Mouse (Mus musculus) stomach, postnatal 0 days (tissue): Measurements from ENCODE around the gene Apobec1. TPM values are rescaled to one million over a fixed set of nuclear protein-coding genes. Genes with fewer than 3 reads are reported as not detected.

Source experiments
- ATAC-seq: fragments of 200-750 bp; cut with Nextera tagmentation; 2 replicates; pipeline ENCODE4 v1.8.0; 2017; ENCODE audit not compliant: low FRiP score, low TSS enrichment
- DNase-seq: peaks from one replicate; pipeline ENCODE4 v3.0.0-alpha.2; 2016; ENCODE audit warnings: low spot score
- H3K27ac ChIP-seq: fragments of 300-500 bp; sonication (generic); replicated peaks from 2 replicates; pipeline ENCODE4 v1.5.1; 2014; ENCODE audit warnings: mild to moderate bottlenecking, control low read depth
- H3K27me3 ChIP-seq: fragments of 300-500 bp; sonication (generic); 2 replicates; pipeline ENCODE4 v1.6.1; 2014; ENCODE audit warnings: low read length; ENCODE audit not compliant: control insufficient read depth, insufficient read depth
- H3K36me3 ChIP-seq: fragments of 300-500 bp; sonication (generic); 2 replicates; pipeline ENCODE4 v1.6.1; 2014; ENCODE audit warnings: low read length, mixed read lengths; ENCODE audit not compliant: control insufficient read depth, insufficient read depth
- H3K4me1 ChIP-seq: fragments of 300-500 bp; sonication (generic); replicated peaks from 2 replicates; pipeline ENCODE4 v1.6.1; 2014; ENCODE audit warnings: antibody characterized with exemption; ENCODE audit not compliant: control insufficient read depth, insufficient read depth
- H3K4me2 ChIP-seq: fragments of 300-500 bp; sonication (generic); replicated peaks from 2 replicates; pipeline ENCODE4 v1.6.1; 2014; ENCODE audit warnings: low read depth, mild to moderate bottlenecking, control low read depth, moderate library complexity
- H3K4me3 ChIP-seq: fragments of 300-500 bp; sonication (generic); 2 replicates; pipeline ENCODE4 v1.5.1; 2014; ENCODE audit warnings: low read depth, low read length, control low read depth
- H3K9ac ChIP-seq: fragments of 300-500 bp; sonication (generic); 2 replicates; pipeline ENCODE4 v1.6.1; 2014; ENCODE audit warnings: mild to moderate bottlenecking, low read length, control low read depth, mixed read lengths
- H3K9me3 ChIP-seq: fragments of 300-500 bp; sonication (generic); 2 replicates; pipeline ENCODE4 v1.6.1; 2016; ENCODE audit warnings: low read length; ENCODE audit not compliant: control insufficient read depth
- CTCF ChIP-seq: IDR thresholded peaks from 2 replicates; pipeline ENCODE4 v1.5.1; 2016; ENCODE audit warnings: antibody characterized with exemption, low read depth, mild to moderate bottlenecking, moderate library complexity
- EP300 ChIP-seq: optimal IDR thresholded peaks from 2 replicates; pipeline ENCODE3; 2016; ENCODE audit warnings: antibody characterized with exemption
- WGBS: fragments of 180-500 bp; shearing (Covaris S2); extraction: QIAGEN DNeasy Blood & Tissue Kit; methylation state at CpG from one replicate; pipeline ENCODE4 v1.1.7; 2014; 5-methylcytosine and 5-hydroxymethylcytosine counted together
- polyA plus RNA-seq: library from polyadenylated mRNA; unstranded; fragments of >200 nt; fragmentation: Nextera tagmentation; extraction: Ambion mirVana; gene quantifications from 2 replicates; pipeline ENCODE4 v1.2.1, GENCODE M21; 2015

Gene Apobec1
- polyA plus RNA-seq, 1 experiment from 2014 or later = 7.8 TPM

GRCm38 (mm10) chr6:122571617-122571959, 30.7 kb downstream of the Apobec1 start:
- TF ChIP-seq CTCF = no peak
- TF ChIP-seq EP300 = no peak
- no peaks in the 10 kb centered on the region for H3K27me3 ChIP-seq
- H3K36me3 ChIP-seq = no peaks in the 10 kb centered on the region
- ATAC-seq = no peak
- no peak overlapping the region for H3K4me3 ChIP-seq
- H3K27ac ChIP-seq = no peak overlapping the region
- DNase-seq = no peak
- H3K9me3 ChIP-seq = no peaks in the 10 kb centered on the region
- no peaks in the 10 kb centered on the region for H3K4me1 ChIP-seq
- WGBS = 60% methylated on average over 3 of the region's 3 CpGs
- no peak overlapping the region for H3K4me2 ChIP-seq
- H3K9ac ChIP-seq = no peak overlapping the region

GRCm38 (mm10) chr6:122570695-122571616, 31.3 kb downstream of the Apobec1 start:
- DNase-seq (no peak), ATAC-seq (peak; percentile 84)
- no peak overlapping the region for H3K9ac ChIP-seq
- no peaks in the 10 kb centered on the region for H3K4me1 ChIP-seq
- no peak for TF ChIP-seq EP300
- no peak overlapping the region for H3K27ac ChIP-seq
- H3K4me2 ChIP-seq = no peak overlapping the region
- WGBS = 50% methylated on average over 8 of the region's 8 CpGs
- no peaks in the 10 kb centered on the region for H3K36me3 ChIP-seq
- H3K9me3 ChIP-seq = no peaks in the 10 kb centered on the region
- H3K4me3 ChIP-seq = no peak overlapping the region
- H3K27me3 ChIP-seq = no peaks in the 10 kb centered on the region

GRCm38 (mm10) chr6:122569762-122570161, 32.5 kb downstream of the Apobec1 start:
- no peak overlapping the region for H3K27ac ChIP-seq
- DNase-seq = no peak
- no peaks in the 10 kb centered on the region for H3K36me3 ChIP-seq
- H3K4me2 ChIP-seq = no peak overlapping the region
- 64% methylated on average over 1 of the region's 1 CpGs for WGBS
- H3K4me1 ChIP-seq = no peaks in the 10 kb centered on the region
- H3K9ac ChIP-seq = no peak overlapping the region
- no peaks in the 10 kb centered on the region for H3K9me3 ChIP-seq
- no peak overlapping the region for H3K4me3 ChIP-seq
- no peak for ATAC-seq
- H3K27me3 ChIP-seq = no peaks in the 10 kb centered on the region
- no peak for TF ChIP-seq CTCF
- TF ChIP-seq EP300 = no peak

GRCm38 (mm10) chr6:122569113-122569512, 33.1 kb downstream of the Apobec1 start:
- ATAC-seq = no peak
- H3K36me3 ChIP-seq = no peaks in the 10 kb centered on the region
- H3K4me2 ChIP-seq = no peak overlapping the region
- H3K4me1 ChIP-seq = no peaks in the 10 kb centered on the region
- no peak overlapping the region for H3K9ac ChIP-seq
- 67% methylated on average over 5 of the region's 5 CpGs for WGBS
- H3K27ac ChIP-seq = no peak overlapping the region
- TF ChIP-seq CTCF = no peak
- no peak for TF ChIP-seq EP300
- H3K4me3 ChIP-seq = no peak overlapping the region
- no peak for DNase-seq
- no peaks in the 10 kb centered on the region for H3K9me3 ChIP-seq
- H3K27me3 ChIP-seq = no peaks in the 10 kb centered on the region

GRCm38 (mm10) chr6:122565070-122565784, 37.0 kb downstream of the Apobec1 start:
- Histone ChIP-seq H3K4me3 (no peak overlapping the region), H3K9me3 (no peaks in the 10 kb centered on the region), H3K27ac (no peak overlapping the region), H3K4me1 (no peaks in the 10 kb centered on the region), H3K36me3 (no peaks in the 10 kb centered on the region), H3K4me2 (no peak overlapping the region), H3K27me3 (no peaks in the 10 kb centered on the region), H3K9ac (no peak overlapping the region)
- DNase-seq (no peak), ATAC-seq (peak; percentile 67)
- TF ChIP-seq EP300 (no peak), CTCF (0 out of 2 replicates have a peak, but pooled peaks have one; percentile 7)
- 81% methylated on average over 9 of the region's 9 CpGs for WGBS

GRCm38 (mm10) chr6:122562463-122562862, 39.8 kb downstream of the Apobec1 start:
- Histone ChIP-seq H3K4me3 (no peak overlapping the region), H3K27ac (no peak overlapping the region), H3K4me1 (no peaks in the 10 kb centered on the region), H3K36me3 (no peaks in the 10 kb centered on the region), H3K9me3 (no peaks in the 10 kb centered on the region), H3K9ac (no peak overlapping the region), H3K27me3 (no peaks in the 10 kb centered on the region), H3K4me2 (peak overlapping the region; percentile 31; the same call in 1 of the 2 replicates)
- DNase-seq (peak; percentile 64), ATAC-seq (no peak)
- WGBS = 2% methylated on average over 6 of the region's 6 CpGs
- TF ChIP-seq CTCF (peak; percentile 93), EP300 (no peak)
